Mouse (Mus musculus): ENCODE data around the gene Milr1. TPM values are rescaled to one million over a fixed set of nuclear protein-coding genes. Genes with fewer than 3 reads are reported as not detected.
A peak's percentile ranks its signal among the peaks of the same experiment; 100 is the strongest.

Gene Milr1
- polyA plus RNA-seq, 1 experiment from 2014 or later = 1.4 TPM

DNA sequence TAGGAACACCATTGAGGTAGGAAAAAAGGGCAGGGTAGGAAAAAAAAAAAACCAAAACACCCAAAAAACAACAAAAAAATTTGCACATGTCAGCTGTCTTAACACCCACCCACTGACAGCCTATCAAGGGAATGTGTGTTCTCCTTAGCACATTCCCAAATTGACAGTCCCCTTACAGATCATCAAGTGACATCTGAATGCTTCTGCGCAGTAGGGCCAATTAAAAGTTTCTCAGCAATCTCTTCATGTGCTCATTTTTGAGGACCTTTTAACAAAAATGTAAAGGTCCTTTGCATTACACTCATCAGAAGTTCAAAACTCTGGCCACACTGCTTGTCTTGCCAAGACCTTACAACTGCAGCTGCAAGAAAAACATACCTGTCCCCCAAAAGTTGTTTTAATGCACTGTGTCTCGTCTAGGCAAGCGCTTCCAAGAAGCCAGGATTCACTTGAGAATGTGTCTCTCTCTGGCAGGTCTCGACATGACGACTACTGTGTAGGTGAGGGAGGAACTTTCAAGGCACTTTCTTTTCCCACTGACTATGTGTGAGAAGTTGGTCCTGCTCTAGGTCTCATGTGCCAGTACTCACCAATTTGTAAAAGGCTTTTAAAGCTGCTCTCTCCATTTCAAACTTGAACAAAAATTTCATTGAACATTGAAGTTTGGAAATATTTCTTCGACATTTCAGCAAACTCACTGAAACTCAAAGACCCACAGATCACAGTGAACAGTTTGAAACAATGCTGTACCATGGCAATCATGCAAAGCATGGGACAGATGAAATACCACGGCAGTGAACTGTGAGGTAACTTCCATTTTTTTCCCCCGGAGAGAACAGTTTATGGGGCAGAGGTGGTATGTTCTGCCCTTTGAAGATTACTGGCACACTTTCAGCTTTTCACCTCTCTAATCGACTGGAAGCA lies 32.1 kb downstream of the Milr1 start:
- Histone ChIP-seq H3K36me3 (ENCODE audit: control insufficient read depth, insufficient read depth, low read length) (peaks cover 75% of the 10 kb centered on the region), H3K4me3 (ENCODE audit: low read depth, low read length) (no peak overlapping the region), H3K9me3 (ENCODE audit: control insufficient read depth, low read length) (no peaks in the 10 kb centered on the region), H3K4me2 (ENCODE audit: low read depth, low read length) (no peak overlapping the region), H3K9ac (ENCODE audit: low read depth, low read length) (no peak overlapping the region), H3K4me1 (ENCODE audit: control insufficient read depth, insufficient read depth, low read length) (peaks cover 4% of the 10 kb centered on the region; the same call in 1 of the 2 replicates), H3K27ac (replicated peaks; ENCODE audit: low read depth, low read length) (no peak overlapping the region), H3K27me3 (replicated peaks; ENCODE audit: control insufficient read depth, insufficient read depth, low read length) (no peaks in the 10 kb centered on the region)
- ATAC-seq (ENCODE audit: low read depth) (no peak), DNase-seq (ENCODE audit: low spot score) (no peak)
- WGBS = 74% methylated on average over 9 of the region's 9 CpGs

DNA sequence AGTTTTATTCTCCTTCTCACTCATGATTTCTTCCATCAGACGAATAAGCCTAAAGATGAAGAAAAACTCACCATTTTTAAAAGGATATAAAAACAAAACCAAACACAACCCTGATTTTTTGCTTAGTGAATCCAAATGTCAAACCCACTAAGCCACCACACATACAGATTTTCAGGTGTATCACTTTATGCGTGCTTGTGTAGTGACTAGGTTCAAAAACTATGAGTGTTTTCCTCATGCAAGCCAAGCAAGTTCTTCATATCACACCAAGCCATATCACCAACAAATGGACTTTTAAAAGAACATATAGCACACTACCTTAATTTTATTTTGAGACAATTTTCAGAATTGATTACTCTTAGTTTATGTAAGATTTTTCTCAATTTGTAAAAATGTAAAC lies 33.5 kb downstream of the Milr1 start:
- no peak overlapping the region for H3K9ac ChIP-seq (ENCODE audit: low read depth, low read length)
- no peaks in the 10 kb centered on the region for H3K9me3 ChIP-seq (ENCODE audit: control insufficient read depth, low read length)
- H3K27ac ChIP-seq (replicated peaks; ENCODE audit: low read depth, low read length) = no peak overlapping the region
- WGBS = 82% methylated on average over 2 of the region's 2 CpGs
- no peak for DNase-seq (ENCODE audit: low spot score)
- no peaks in the 10 kb centered on the region for H3K27me3 ChIP-seq (replicated peaks; ENCODE audit: control insufficient read depth, insufficient read depth, low read length)
- peaks cover 75% of the 10 kb centered on the region for H3K36me3 ChIP-seq (ENCODE audit: control insufficient read depth, insufficient read depth, low read length)
- no peak for ATAC-seq (ENCODE audit: low read depth)
- no peak overlapping the region for H3K4me3 ChIP-seq (ENCODE audit: low read depth, low read length)
- H3K4me1 ChIP-seq (ENCODE audit: control insufficient read depth, insufficient read depth, low read length) = peaks cover 4% of the 10 kb centered on the region; the same call in 1 of the 2 replicates
- H3K4me2 ChIP-seq (ENCODE audit: low read depth, low read length) = no peak overlapping the region

GRCm38 (mm10) chr11:106785043-106785442 lies 34.0 kb downstream of the Milr1 start:
- H3K9ac ChIP-seq (ENCODE audit: low read depth, low read length) = no peak overlapping the region
- H3K4me2 ChIP-seq (ENCODE audit: low read depth, low read length) = no peak overlapping the region
- H3K27ac ChIP-seq (replicated peaks; ENCODE audit: low read depth, low read length) = no peak overlapping the region
- WGBS = 60% methylated on average over 1 of the region's 1 CpGs
- H3K36me3 ChIP-seq (ENCODE audit: control insufficient read depth, insufficient read depth, low read length) = peaks cover 70% of the 10 kb centered on the region
- ATAC-seq (ENCODE audit: low read depth) = no peak
- H3K27me3 ChIP-seq (replicated peaks; ENCODE audit: control insufficient read depth, insufficient read depth, low read length) = no peaks in the 10 kb centered on the region
- peaks cover 5% of the 10 kb centered on the region for H3K4me1 ChIP-seq (ENCODE audit: control insufficient read depth, insufficient read depth, low read length)
- no peak for DNase-seq (ENCODE audit: low spot score)
- H3K4me3 ChIP-seq (ENCODE audit: low read depth, low read length) = no peak overlapping the region
- no peaks in the 10 kb centered on the region for H3K9me3 ChIP-seq (ENCODE audit: control insufficient read depth, low read length)

DNA sequence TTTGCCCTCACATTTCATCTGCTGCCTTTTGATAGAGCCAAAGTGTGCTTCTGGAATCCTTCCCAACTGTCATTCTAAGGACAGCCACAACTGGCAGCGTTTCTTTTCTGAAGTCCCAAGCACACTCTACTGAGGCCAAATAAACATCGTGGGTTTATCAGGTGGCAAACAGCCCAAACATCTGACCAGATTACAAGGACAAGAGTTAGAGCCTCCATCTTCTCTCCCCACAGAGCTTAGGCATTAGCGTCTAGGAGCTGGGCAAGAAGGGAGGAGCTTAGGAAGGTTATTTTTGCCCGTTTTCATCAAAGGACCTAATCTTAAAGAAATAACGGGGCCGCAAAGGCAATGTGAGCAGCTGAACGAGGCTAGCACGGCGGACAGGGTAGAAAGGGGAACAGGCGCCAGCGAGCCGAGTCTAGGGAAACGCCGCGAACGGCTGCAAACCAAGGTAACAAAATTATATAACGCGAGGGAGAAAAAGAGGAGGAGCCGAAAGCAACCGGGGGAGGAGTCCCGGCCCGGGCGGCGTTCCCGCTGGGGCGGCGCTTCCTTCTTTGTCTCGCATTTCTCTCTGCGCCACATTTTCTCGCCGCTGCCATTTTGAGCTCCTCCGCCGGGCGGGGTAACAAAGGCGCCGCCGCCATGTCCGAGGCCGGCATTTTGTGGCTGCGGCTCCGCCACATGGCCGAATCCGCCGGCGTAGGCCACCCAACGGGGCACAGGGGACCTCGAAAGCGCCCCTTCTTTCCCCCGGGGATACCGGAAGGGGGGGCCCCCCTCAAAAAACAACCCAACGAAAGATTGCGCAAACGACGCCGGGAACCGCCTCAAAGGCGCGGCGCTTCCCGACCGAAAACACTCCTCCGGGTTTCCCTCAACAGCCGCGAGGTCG lies 36.4 kb downstream of the Milr1 start:
- no peaks in the 10 kb centered on the region for H3K27me3 ChIP-seq (replicated peaks; ENCODE audit: control insufficient read depth, insufficient read depth, low read length)
- H3K4me2 ChIP-seq (ENCODE audit: low read depth, low read length) = peak overlapping the region; percentile 78
- peak; percentile 44 for ATAC-seq (ENCODE audit: low read depth)
- H3K4me1 ChIP-seq (ENCODE audit: control insufficient read depth, insufficient read depth, low read length) = peaks cover 9% of the 10 kb centered on the region
- no peaks in the 10 kb centered on the region for H3K9me3 ChIP-seq (ENCODE audit: control insufficient read depth, low read length)
- peak overlapping the region; percentile 100 for H3K27ac ChIP-seq (replicated peaks; ENCODE audit: low read depth, low read length)
- peak overlapping the region; percentile 100 for H3K9ac ChIP-seq (ENCODE audit: low read depth, low read length)
- H3K4me3 ChIP-seq (ENCODE audit: low read depth, low read length) = peak overlapping the region; percentile 93
- H3K36me3 ChIP-seq (ENCODE audit: control insufficient read depth, insufficient read depth, low read length) = peaks cover 51% of the 10 kb centered on the region
- DNase-seq (ENCODE audit: low spot score) = peak; percentile 96
- under 1% methylated on average over 54 of the region's 65 CpGs for WGBS

GRCm38 (mm10) chr11:106788026-106788774 lies 37.2 kb downstream of the Milr1 start:
- Histone ChIP-seq H3K9me3 (ENCODE audit: control insufficient read depth, low read length) (no peaks in the 10 kb centered on the region), H3K27me3 (replicated peaks; ENCODE audit: control insufficient read depth, insufficient read depth, low read length) (no peaks in the 10 kb centered on the region), H3K4me1 (ENCODE audit: control insufficient read depth, insufficient read depth, low read length) (peaks cover 9% of the 10 kb centered on the region), H3K27ac (replicated peaks; ENCODE audit: low read depth, low read length) (peak overlapping the region; percentile 100), H3K4me2 (ENCODE audit: low read depth, low read length) (peak overlapping the region; percentile 82), H3K36me3 (ENCODE audit: control insufficient read depth, insufficient read depth, low read length) (peaks cover 51% of the 10 kb centered on the region), H3K4me3 (ENCODE audit: low read depth, low read length) (peak overlapping the region; percentile 93), H3K9ac (ENCODE audit: low read depth, low read length) (peak overlapping the region; percentile 100)
- ATAC-seq (ENCODE audit: low read depth) (peak; percentile 73), DNase-seq (ENCODE audit: low spot score) (peak; percentile 98)
- 1% methylated on average over 52 of the region's 79 CpGs for whole genome bisulfite sequencing

- Histone ChIP-seq H3K27me3 (replicated peaks; ENCODE audit: control insufficient read depth, insufficient read depth, low read length) (no peaks in the 10 kb centered on the region), H3K4me1 (ENCODE audit: control insufficient read depth, insufficient read depth, low read length) (peaks cover 9% of the 10 kb centered on the region), H3K36me3 (ENCODE audit: control insufficient read depth, insufficient read depth, low read length) (peaks cover 50% of the 10 kb centered on the region), H3K9me3 (ENCODE audit: control insufficient read depth, low read length) (no peaks in the 10 kb centered on the region), H3K9ac (ENCODE audit: low read depth, low read length) (peak within 1 kb of the TSS; percentile 100), H3K4me2 (ENCODE audit: low read depth, low read length) (peak within 1 kb of the TSS; percentile 82), H3K27ac (replicated peaks; ENCODE audit: low read depth, low read length) (peak within 1 kb of the TSS; percentile 100), H3K4me3 (ENCODE audit: low read depth, low read length) (peak within 1 kb of the TSS; percentile 93)
- peak; percentile 99 for DNase-seq (ENCODE audit: low spot score)
- WGBS = 0% methylated on average over 57 of the region's 58 CpGs
- peak; percentile 92 for ATAC-seq (ENCODE audit: low read depth)
Measured at GRCm38 (mm10) chr11:106788775-106789459, 37.9 kb downstream of the Milr1 start, which contains the start of the genes Ddx5 and Cep95. Gene Ddx5 (minus strand): TSS chr11:106789185. Gene Cep95 (plus strand): TSS chr11:106789252.

- Histone ChIP-seq H3K9ac (ENCODE audit: low read depth, low read length) (peak overlapping the region; percentile 100), H3K4me3 (ENCODE audit: low read depth, low read length) (peak overlapping the region; percentile 93), H3K27me3 (replicated peaks; ENCODE audit: control insufficient read depth, insufficient read depth, low read length) (no peaks in the 10 kb centered on the region), H3K27ac (replicated peaks; ENCODE audit: low read depth, low read length) (peak overlapping the region; percentile 100), H3K9me3 (ENCODE audit: control insufficient read depth, low read length) (no peaks in the 10 kb centered on the region), H3K4me1 (ENCODE audit: control insufficient read depth, insufficient read depth, low read length) (peaks cover 9% of the 10 kb centered on the region), H3K4me2 (ENCODE audit: low read depth, low read length) (peak overlapping the region; percentile 82), H3K36me3 (ENCODE audit: control insufficient read depth, insufficient read depth, low read length) (peaks cover 47% of the 10 kb centered on the region)
- DNase-seq (ENCODE audit: low spot score) = peak; percentile 45
- ATAC-seq (ENCODE audit: low read depth) = no peak
- WGBS = under 1% methylated on average over 6 of the region's 6 CpGs
Measured at GRCm38 (mm10) chr11:106789649-106790048, 38.6 kb downstream of the Milr1 start.
